Mouse (Mus musculus) lung, adult 2 months (tissue): ENCODE results near the gene Fras1.

Experiments used
- CTCF ChIP-seq: fragments of 200-500 bp; IDR thresholded peaks from 2 replicates; pipeline ENCODE4 v1.5.1; 2011; ENCODE audit warnings: mild to moderate bottlenecking, low read length, control low read depth; ENCODE audit not compliant: insufficient read depth
- POLR2A ChIP-seq: fragments of 200-500 bp; IDR thresholded peaks from 2 replicates; pipeline ENCODE4 v1.6.1; 2011; ENCODE audit warnings: low read depth, mild to moderate bottlenecking, control low read depth, low read length, borderline replicate concordance; ENCODE audit errors: extremely low read depth

- no peak for TF ChIP-seq POLR2A
- TF ChIP-seq CTCF, result no peak
These were observed 88.4 kb downstream of the Fras1 start for GRCm38 (mm10) chr5:96462197-96462596.
